Mouse (Mus musculus): ENCODE measurements at regions not wholly inside any gene's neighbourhood (a gene's known extent, or its start where the extent isn't known, plus 50 kb on each side); places are given as distances from the start of the nearest gene placed in this dataset.

GRCm38 (mm10) chr10:101328545-101328944 lies 352.7 kb upstream of the Mgat4c start:
- DNase-seq (ENCODE audit: low spot score) (no peak), ATAC-seq (no peak)
- H3K4me3 ChIP-seq (ENCODE audit: low read depth, low read length): no peak overlapping the region
- H3K4me2 ChIP-seq (ENCODE audit: low read length): no peak overlapping the region
- 93% methylated on average over 1 of the region's 1 CpGs for WGBS
- H3K4me1 ChIP-seq (ENCODE audit: control insufficient read depth, insufficient read depth, low read length): no peaks in the 10 kb centered on the region
- H3K27me3 ChIP-seq (replicated peaks; ENCODE audit: control insufficient read depth, insufficient read depth, low read length): no peaks in the 10 kb centered on the region
- no peaks in the 10 kb centered on the region for H3K9me3 ChIP-seq (replicated peaks; ENCODE audit: control insufficient read depth, low read length)
- no peak overlapping the region for H3K27ac ChIP-seq (ENCODE audit: low read depth, low read length)
- no peak overlapping the region for H3K9ac ChIP-seq (ENCODE audit: low read length)
- H3K36me3 ChIP-seq (ENCODE audit: control insufficient read depth, insufficient read depth, low read length): no peaks in the 10 kb centered on the region

- 77% methylated on average over 3 of the region's 3 CpGs for WGBS
- no peak for DNase-seq (ENCODE audit: low spot score)
- no peak for ATAC-seq
Observed at GRCm38 (mm10) chr10:101330109-101330508, 351.2 kb upstream of the Mgat4c start.

GRCm38 (mm10) chr10:101335136-101335535 lies 346.2 kb upstream of the Mgat4c start:
- H3K4me2 ChIP-seq (ENCODE audit: low read length): no peak overlapping the region
- WGBS: 87% methylated on average over 1 of the region's 3 CpGs

More at GRCm38 (mm10) chr10:101330109-101330508, 351.2 kb upstream of the Mgat4c start:
- H3K9ac ChIP-seq (ENCODE audit: low read length): no peak overlapping the region
- no peaks in the 10 kb centered on the region for H3K4me1 ChIP-seq (ENCODE audit: control insufficient read depth, insufficient read depth, low read length)
- no peaks in the 10 kb centered on the region for H3K27me3 ChIP-seq (replicated peaks; ENCODE audit: control insufficient read depth, insufficient read depth, low read length)
- no peaks in the 10 kb centered on the region for H3K36me3 ChIP-seq (ENCODE audit: control insufficient read depth, insufficient read depth, low read length)
- H3K9me3 ChIP-seq (replicated peaks; ENCODE audit: control insufficient read depth, low read length): no peaks in the 10 kb centered on the region
- no peak overlapping the region for H3K4me3 ChIP-seq (ENCODE audit: low read depth, low read length)
- no peak overlapping the region for H3K27ac ChIP-seq (ENCODE audit: low read depth, low read length)
- H3K4me2 ChIP-seq (ENCODE audit: low read length): no peak overlapping the region

GRCm38 (mm10) chr10:101339565-101339964 lies 341.7 kb upstream of the Mgat4c start:
- Histone ChIP-seq H3K4me3 (ENCODE audit: low read depth, low read length) (no peak overlapping the region), H3K36me3 (ENCODE audit: control insufficient read depth, insufficient read depth, low read length) (no peaks in the 10 kb centered on the region), H3K9ac (ENCODE audit: low read length) (no peak overlapping the region), H3K27me3 (replicated peaks; ENCODE audit: control insufficient read depth, insufficient read depth, low read length) (no peaks in the 10 kb centered on the region), H3K4me2 (ENCODE audit: low read length) (no peak overlapping the region), H3K9me3 (replicated peaks; ENCODE audit: control insufficient read depth, low read length) (no peaks in the 10 kb centered on the region), H3K4me1 (ENCODE audit: control insufficient read depth, insufficient read depth, low read length) (no peaks in the 10 kb centered on the region), H3K27ac (ENCODE audit: low read depth, low read length) (no peak overlapping the region)
- DNase-seq (ENCODE audit: low spot score) (no peak), ATAC-seq (no peak)
- WGBS: 82% methylated on average over 3 of the region's 3 CpGs

More at GRCm38 (mm10) chr10:101335136-101335535, 346.2 kb upstream of the Mgat4c start:
- H3K27ac ChIP-seq (ENCODE audit: low read depth, low read length): no peak overlapping the region
- H3K36me3 ChIP-seq (ENCODE audit: control insufficient read depth, insufficient read depth, low read length): no peaks in the 10 kb centered on the region
- DNase-seq (ENCODE audit: low spot score): no peak
- H3K9ac ChIP-seq (ENCODE audit: low read length): no peak overlapping the region
- H3K4me1 ChIP-seq (ENCODE audit: control insufficient read depth, insufficient read depth, low read length): no peaks in the 10 kb centered on the region
- H3K9me3 ChIP-seq (replicated peaks; ENCODE audit: control insufficient read depth, low read length): no peaks in the 10 kb centered on the region
- H3K4me3 ChIP-seq (ENCODE audit: low read depth, low read length): no peak overlapping the region
- H3K27me3 ChIP-seq (replicated peaks; ENCODE audit: control insufficient read depth, insufficient read depth, low read length): no peaks in the 10 kb centered on the region
- ATAC-seq: no peak

GRCm38 (mm10) chr10:101350198-101350897 lies 330.9 kb upstream of the Mgat4c start:
- DNase-seq (ENCODE audit: low spot score): peak; percentile 64
- Histone ChIP-seq H3K27me3 (replicated peaks; ENCODE audit: control insufficient read depth, insufficient read depth, low read length) (no peaks in the 10 kb centered on the region), H3K4me1 (ENCODE audit: control insufficient read depth, insufficient read depth, low read length) (no peaks in the 10 kb centered on the region), H3K4me3 (ENCODE audit: low read depth, low read length) (no peak overlapping the region), H3K4me2 (ENCODE audit: low read length) (no peak overlapping the region), H3K9me3 (replicated peaks; ENCODE audit: control insufficient read depth, low read length) (no peaks in the 10 kb centered on the region), H3K27ac (ENCODE audit: low read depth, low read length) (no peak overlapping the region), H3K9ac (ENCODE audit: low read length) (no peak overlapping the region), H3K36me3 (ENCODE audit: control insufficient read depth, insufficient read depth, low read length) (no peaks in the 10 kb centered on the region)
- peak; percentile 60; the same call in 1 of the 2 replicates for ATAC-seq
- WGBS: 52% methylated on average over 2 of the region's 2 CpGs

GRCm38 (mm10) chr10:101373850-101374581 lies 307.3 kb upstream of the Mgat4c start:
- Histone ChIP-seq H3K4me3 (ENCODE audit: low read depth, low read length) (no peak overlapping the region), H3K9me3 (replicated peaks; ENCODE audit: control insufficient read depth, low read length) (no peaks in the 10 kb centered on the region), H3K27me3 (replicated peaks; ENCODE audit: control insufficient read depth, insufficient read depth, low read length) (no peaks in the 10 kb centered on the region), H3K27ac (ENCODE audit: low read depth, low read length) (peak overlapping the region; percentile 53), H3K4me2 (ENCODE audit: low read length) (no peak overlapping the region), H3K36me3 (ENCODE audit: control insufficient read depth, insufficient read depth, low read length) (no peaks in the 10 kb centered on the region), H3K4me1 (ENCODE audit: control insufficient read depth, insufficient read depth, low read length) (peaks cover 3% of the 10 kb centered on the region; the same call in 1 of the 2 replicates), H3K9ac (ENCODE audit: low read length) (no peak overlapping the region)
- peak; percentile 97 for ATAC-seq
- WGBS: 34% methylated on average over 9 of the region's 9 CpGs
- DNase-seq (ENCODE audit: low spot score): peak; percentile 87

GRCm38 (mm10) chr10:101393416-101393815 lies 287.9 kb upstream of the Mgat4c start:
- peak; percentile 32 for DNase-seq (ENCODE audit: low spot score)
- H3K9me3 ChIP-seq (replicated peaks; ENCODE audit: control insufficient read depth, low read length): no peaks in the 10 kb centered on the region
- H3K27me3 ChIP-seq (replicated peaks; ENCODE audit: control insufficient read depth, insufficient read depth, low read length): no peaks in the 10 kb centered on the region
- no peak overlapping the region for H3K9ac ChIP-seq (ENCODE audit: low read length)
- H3K4me1 ChIP-seq (ENCODE audit: control insufficient read depth, insufficient read depth, low read length): no peaks in the 10 kb centered on the region
- 20% methylated on average over 2 of the region's 2 CpGs for WGBS
- ATAC-seq: peak; percentile 58; the same call in 1 of the 2 replicates
- H3K36me3 ChIP-seq (ENCODE audit: control insufficient read depth, insufficient read depth, low read length): no peaks in the 10 kb centered on the region
- H3K27ac ChIP-seq (ENCODE audit: low read depth, low read length): no peak overlapping the region
- H3K4me3 ChIP-seq (ENCODE audit: low read depth, low read length): no peak overlapping the region
- H3K4me2 ChIP-seq (ENCODE audit: low read length): no peak overlapping the region

GRCm38 (mm10) chr10:101399206-101399605 lies 282.1 kb upstream of the Mgat4c start:
- 68% methylated on average over 3 of the region's 3 CpGs for WGBS

GRCm38 (mm10) chr10:101415262-101415661 lies 266.0 kb upstream of the Mgat4c start:
- no peaks in the 10 kb centered on the region for H3K27me3 ChIP-seq (replicated peaks; ENCODE audit: control insufficient read depth, insufficient read depth, low read length)
- 71% methylated on average over 6 of the region's 6 CpGs for WGBS
- no peaks in the 10 kb centered on the region for H3K9me3 ChIP-seq (replicated peaks; ENCODE audit: control insufficient read depth, low read length)
- H3K4me2 ChIP-seq (ENCODE audit: low read length): no peak overlapping the region
- no peak overlapping the region for H3K9ac ChIP-seq (ENCODE audit: low read length)
- H3K36me3 ChIP-seq (ENCODE audit: control insufficient read depth, insufficient read depth, low read length): no peaks in the 10 kb centered on the region
- H3K27ac ChIP-seq (ENCODE audit: low read depth, low read length): no peak overlapping the region
- no peak for ATAC-seq
- no peaks in the 10 kb centered on the region for H3K4me1 ChIP-seq (ENCODE audit: control insufficient read depth, insufficient read depth, low read length)
- no peak overlapping the region for H3K4me3 ChIP-seq (ENCODE audit: low read depth, low read length)
- no peak for DNase-seq (ENCODE audit: low spot score)

More at GRCm38 (mm10) chr10:101399206-101399605, 282.1 kb upstream of the Mgat4c start:
- no peaks in the 10 kb centered on the region for H3K4me1 ChIP-seq (ENCODE audit: control insufficient read depth, insufficient read depth, low read length)
- no peak overlapping the region for H3K9ac ChIP-seq (ENCODE audit: low read length)
- no peak overlapping the region for H3K4me3 ChIP-seq (ENCODE audit: low read depth, low read length)
- peak; percentile 63; the same call in 1 of the 2 replicates for ATAC-seq
- H3K27ac ChIP-seq (ENCODE audit: low read depth, low read length): no peak overlapping the region
- H3K36me3 ChIP-seq (ENCODE audit: control insufficient read depth, insufficient read depth, low read length): no peaks in the 10 kb centered on the region
- peak; percentile 48 for DNase-seq (ENCODE audit: low spot score)
- no peaks in the 10 kb centered on the region for H3K27me3 ChIP-seq (replicated peaks; ENCODE audit: control insufficient read depth, insufficient read depth, low read length)
- no peaks in the 10 kb centered on the region for H3K9me3 ChIP-seq (replicated peaks; ENCODE audit: control insufficient read depth, low read length)
- no peak overlapping the region for H3K4me2 ChIP-seq (ENCODE audit: low read length)

Measured in forebrain, embryonic 14.5 days (tissue).